Mouse (Mus musculus) neural tube, embryonic 15.5 days (tissue): ENCODE data around the gene Gm45799. TPM values are rescaled to one million over a fixed set of nuclear protein-coding genes. Genes with fewer than 3 reads are reported as not detected.
A peak's percentile ranks its signal among the peaks of the same experiment; 100 is the strongest.

Source experiments
- ATAC-seq: fragments of 200-750 bp; cut with Nextera tagmentation; 2 replicates; pipeline ENCODE4 v1.8.0; 2017; ENCODE audit warnings: mild to moderate bottlenecking, moderate TSS enrichment, moderate library complexity; ENCODE audit not compliant: low FRiP score
- H3K27ac ChIP-seq: fragments of 300-500 bp; sonication (generic); replicated peaks from 2 replicates; pipeline ENCODE4 v1.5.1; 2015; ENCODE audit warnings: mild to moderate bottlenecking, inconsistent platforms
- H3K27me3 ChIP-seq: fragments of 300-500 bp; sonication (generic); replicated peaks from 2 replicates; pipeline ENCODE4 v1.6.1; 2015; ENCODE audit warnings: inconsistent platforms
- H3K36me3 ChIP-seq: fragments of 300-500 bp; sonication (generic); 2 replicates; pipeline ENCODE4 v1.6.1; 2015; ENCODE audit warnings: inconsistent platforms
- H3K4me1 ChIP-seq: fragments of 300-500 bp; sonication (generic); 2 replicates; pipeline ENCODE4 v1.6.1; 2015; ENCODE audit warnings: inconsistent platforms
- H3K4me2 ChIP-seq: fragments of 300-500 bp; sonication (generic); 2 replicates; pipeline ENCODE4 v1.6.1; 2015; ENCODE audit warnings: inconsistent platforms, mild to moderate bottlenecking, moderate library complexity
- H3K4me3 ChIP-seq: fragments of 300-500 bp; sonication (generic); replicated peaks from 2 replicates; pipeline ENCODE4 v1.5.1; 2015; ENCODE audit warnings: mild to moderate bottlenecking, inconsistent platforms
- H3K9ac ChIP-seq: fragments of 300-500 bp; sonication (generic); replicated peaks from 2 replicates; pipeline ENCODE4 v1.6.1; 2015; ENCODE audit warnings: mild to moderate bottlenecking, inconsistent platforms
- H3K9me3 ChIP-seq: fragments of 300-500 bp; sonication (generic); replicated peaks from 2 replicates; pipeline ENCODE4 v1.6.1; 2016; ENCODE audit warnings: inconsistent platforms
- WGBS: fragments of 180-500 bp; shearing (Covaris S2); methylation state at CpG from one replicate; pipeline ENCODE4 v1.1.7; 2015; ENCODE audit warnings: mixed read lengths; 5-methylcytosine and 5-hydroxymethylcytosine counted together
- polyA plus RNA-seq: library from polyadenylated mRNA; unstranded; fragments of >200 nt; fragmentation: Nextera tagmentation; extraction: Ambion mirVana; gene quantifications from 2 replicates; pipeline ENCODE4 v1.2.1, GENCODE M21; 2015

Gene Gm45799
- polyA plus RNA-seq, 1 experiment from 2014 or later: 16.6 TPM

GRCm38 (mm10) chr7:105625397-105625796 lies 15.0 kb upstream of the Gm45799 start:
- Histone ChIP-seq H3K36me3 (peaks cover 48% of the 10 kb centered on the region), H3K9ac (no peak overlapping the region), H3K4me3 (no peak overlapping the region), H3K27me3 (no peaks in the 10 kb centered on the region), H3K4me2 (no peak overlapping the region), H3K9me3 (no peaks in the 10 kb centered on the region), H3K4me1 (peaks cover 20% of the 10 kb centered on the region), H3K27ac (no peak overlapping the region)
- WGBS: 77% methylated on average over 6 of the region's 6 CpGs
- no peak for ATAC-seq

- peaks cover 16% of the 10 kb centered on the region for H3K36me3 ChIP-seq
- no peak overlapping the region for H3K4me3 ChIP-seq
- no peaks in the 10 kb centered on the region for H3K9me3 ChIP-seq
- no peak overlapping the region for H3K9ac ChIP-seq
- H3K27me3 ChIP-seq: no peaks in the 10 kb centered on the region
- peaks cover 45% of the 10 kb centered on the region for H3K4me1 ChIP-seq
- H3K4me2 ChIP-seq: no peak overlapping the region
- no peak for ATAC-seq
- WGBS: 23% methylated on average over 3 of the region's 3 CpGs
- 0 out of 2 replicates have a peak overlapping the region, but pooled peaks have one; percentile 33 for H3K27ac ChIP-seq
These were observed 11.7 kb upstream of the Gm45799 start for GRCm38 (mm10) chr7:105628633-105629032.

- ATAC-seq: peak; percentile 19
- Histone ChIP-seq H3K36me3 (peaks cover 15% of the 10 kb centered on the region), H3K4me1 (peaks cover 75% of the 10 kb centered on the region), H3K9ac (peak overlapping the region; percentile 94), H3K9me3 (no peaks in the 10 kb centered on the region), H3K4me2 (peak overlapping the region; percentile 77), H3K27me3 (no peaks in the 10 kb centered on the region), H3K4me3 (peak overlapping the region; percentile 95), H3K27ac (peak overlapping the region; percentile 92)
- WGBS: 12% methylated on average over 4 of the region's 4 CpGs
These were observed 7.8 kb upstream of the Gm45799 start for GRCm38 (mm10) chr7:105632551-105632972.

DNA sequence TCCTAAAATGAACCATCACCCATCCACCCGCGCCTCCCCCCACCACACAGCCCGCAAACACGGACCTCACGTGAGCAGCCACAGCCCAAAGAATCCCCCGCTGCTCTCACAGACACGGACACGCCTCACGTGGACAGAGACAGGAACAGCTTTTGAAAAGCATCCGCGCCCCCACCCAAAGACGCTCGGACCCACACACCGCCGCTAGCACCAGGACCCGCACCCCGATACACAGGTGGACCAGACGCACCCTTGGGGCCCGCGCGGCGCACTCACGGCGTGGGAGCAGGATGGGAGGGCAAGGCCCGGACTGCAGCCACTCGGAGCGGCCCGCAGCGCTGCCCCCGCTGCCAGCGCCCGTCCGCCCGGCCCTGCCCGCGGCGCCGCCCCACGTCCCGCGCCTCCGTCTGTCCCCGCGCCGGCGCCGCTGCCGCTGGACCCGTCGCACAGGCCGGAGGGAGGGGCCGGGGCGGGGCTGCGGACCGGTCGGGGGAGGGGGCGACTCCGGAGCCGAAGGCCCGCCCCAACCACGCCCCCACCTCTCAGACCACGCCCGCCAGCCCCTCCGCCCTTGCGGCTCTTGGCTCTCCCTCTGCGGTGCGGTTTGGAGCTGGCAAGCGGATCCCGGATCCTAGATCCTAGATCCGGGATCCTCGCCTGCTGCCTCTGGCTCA lies 7.1 kb upstream of the Gm45799 start, which contains the start of gene Trim3:
Gene Trim3 (minus strand): TSS at position 445 of the 674 bp plus-strand sequence.
- H3K4me3 ChIP-seq: peak within 1 kb of the TSS; percentile 95
- peak within 1 kb of the TSS; percentile 94 for H3K9ac ChIP-seq
- H3K4me2 ChIP-seq: peak within 1 kb of the TSS; percentile 77
- peak within 1 kb of the TSS; percentile 92 for H3K27ac ChIP-seq
- WGBS: under 1% methylated on average over 51 of the region's 71 CpGs
- no peaks in the 10 kb centered on the region for H3K27me3 ChIP-seq
- H3K9me3 ChIP-seq: no peaks in the 10 kb centered on the region
- ATAC-seq: peak; percentile 91
- H3K36me3 ChIP-seq: peaks cover 21% of the 10 kb centered on the region
- peaks cover 75% of the 10 kb centered on the region for H3K4me1 ChIP-seq

- H3K4me1 ChIP-seq: peaks cover 73% of the 10 kb centered on the region
- H3K27me3 ChIP-seq: no peaks in the 10 kb centered on the region
- H3K36me3 ChIP-seq: peaks cover 21% of the 10 kb centered on the region
- peak overlapping the region; percentile 92 for H3K27ac ChIP-seq
- H3K9ac ChIP-seq: peak overlapping the region; percentile 94
- H3K4me3 ChIP-seq: peak overlapping the region; percentile 95
- no peak for ATAC-seq
- H3K4me2 ChIP-seq: peak overlapping the region; percentile 77
- 4% methylated on average over 10 of the region's 10 CpGs for WGBS
- H3K9me3 ChIP-seq: no peaks in the 10 kb centered on the region
These were observed 6.6 kb upstream of the Gm45799 start for GRCm38 (mm10) chr7:105633801-105634135.

- Histone ChIP-seq H3K4me1 (peaks cover 73% of the 10 kb centered on the region), H3K27me3 (no peaks in the 10 kb centered on the region), H3K9me3 (no peaks in the 10 kb centered on the region), H3K4me3 (peak overlapping the region; percentile 95), H3K9ac (peak overlapping the region; percentile 94), H3K27ac (peak overlapping the region; percentile 92), H3K4me2 (peak overlapping the region; percentile 77), H3K36me3 (peaks cover 21% of the 10 kb centered on the region)
- peak; percentile 5; the same call in 1 of the 2 replicates for ATAC-seq
- WGBS: 31% methylated on average over 9 of the region's 9 CpGs
These were observed 6.0 kb upstream of the Gm45799 start for GRCm38 (mm10) chr7:105634272-105634920.

GRCm38 (mm10) chr7:105635726-105636125 lies 4.6 kb upstream of the Gm45799 start:
- Histone ChIP-seq H3K4me2 (no peak overlapping the region), H3K9me3 (no peaks in the 10 kb centered on the region), H3K27me3 (no peaks in the 10 kb centered on the region), H3K27ac (peak overlapping the region; percentile 92), H3K36me3 (peaks cover 21% of the 10 kb centered on the region), H3K9ac (0 out of 2 replicates have a peak overlapping the region, but pooled peaks have one; percentile 0), H3K4me3 (no peak overlapping the region), H3K4me1 (peaks cover 69% of the 10 kb centered on the region)
- no peak for ATAC-seq
- WGBS: 96% methylated on average over 2 of the region's 2 CpGs

DNA sequence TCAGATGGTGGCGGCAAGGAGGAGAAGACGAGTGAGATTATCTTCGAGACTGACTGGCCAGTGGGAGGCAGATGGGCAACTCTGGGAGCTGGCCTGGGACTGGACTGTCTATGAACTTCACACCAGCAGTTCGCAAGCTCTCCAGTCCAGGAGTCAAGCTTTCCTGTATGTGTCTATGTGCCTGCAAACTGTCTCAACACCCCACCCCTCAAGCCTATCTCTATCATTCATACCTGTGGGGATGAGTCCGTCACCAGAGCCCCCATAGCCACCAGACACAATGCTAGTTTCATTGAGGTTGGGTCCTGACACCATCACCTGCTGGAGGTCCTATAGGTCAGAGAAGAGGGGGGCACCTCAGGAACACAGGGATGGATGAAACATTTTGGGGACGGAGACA lies 1.6 kb upstream of the Gm45799 start:
- Histone ChIP-seq H3K4me2 (peak overlapping the region; percentile 98; the same call in 1 of the 2 replicates), H3K36me3 (peaks cover 28% of the 10 kb centered on the region), H3K4me3 (0 out of 2 replicates have a peak overlapping the region, but pooled peaks have one; percentile 56), H3K27me3 (no peaks in the 10 kb centered on the region), H3K9ac (no peak overlapping the region), H3K27ac (no peak overlapping the region), H3K4me1 (peaks cover 62% of the 10 kb centered on the region), H3K9me3 (no peaks in the 10 kb centered on the region)
- no peak for ATAC-seq
- 96% methylated on average over 6 of the region's 6 CpGs for WGBS

GRCm38 (mm10) chr7:105639304-105639703 lies 1.0 kb upstream of the Gm45799 start:
- H3K9ac ChIP-seq: peak overlapping the region; percentile 88

GRCm38 (mm10) chr7:105639756-105640155 lies 596 bp upstream of the Gm45799 start, which contains the start of gene Timm10b:
Timm10b (plus strand) TSS chr7:105640056.
- ATAC-seq: no peak
- Histone ChIP-seq H3K4me1 (peaks cover 52% of the 10 kb centered on the region), H3K27me3 (no peaks in the 10 kb centered on the region), H3K36me3 (peaks cover 30% of the 10 kb centered on the region), H3K9me3 (no peaks in the 10 kb centered on the region), H3K27ac (peak within 1 kb of the TSS; percentile 91), H3K4me2 (peak within 1 kb of the TSS; percentile 98), H3K4me3 (peak within 1 kb of the TSS; percentile 56), H3K9ac (peak within 1 kb of the TSS; percentile 88)
- whole genome bisulfite sequencing: 6% methylated on average over 2 of the region's 2 CpGs

More at GRCm38 (mm10) chr7:105639304-105639703, 1.0 kb upstream of the Gm45799 start:
- H3K27ac ChIP-seq: no peak overlapping the region
- WGBS: 75% methylated on average over 9 of the region's 9 CpGs
- H3K4me3 ChIP-seq: peak overlapping the region; percentile 56
- no peaks in the 10 kb centered on the region for H3K9me3 ChIP-seq
- ATAC-seq: no peak
- no peaks in the 10 kb centered on the region for H3K27me3 ChIP-seq
- peak overlapping the region; percentile 98 for H3K4me2 ChIP-seq
- H3K36me3 ChIP-seq: peaks cover 30% of the 10 kb centered on the region
- H3K4me1 ChIP-seq: peaks cover 57% of the 10 kb centered on the region

DNA sequence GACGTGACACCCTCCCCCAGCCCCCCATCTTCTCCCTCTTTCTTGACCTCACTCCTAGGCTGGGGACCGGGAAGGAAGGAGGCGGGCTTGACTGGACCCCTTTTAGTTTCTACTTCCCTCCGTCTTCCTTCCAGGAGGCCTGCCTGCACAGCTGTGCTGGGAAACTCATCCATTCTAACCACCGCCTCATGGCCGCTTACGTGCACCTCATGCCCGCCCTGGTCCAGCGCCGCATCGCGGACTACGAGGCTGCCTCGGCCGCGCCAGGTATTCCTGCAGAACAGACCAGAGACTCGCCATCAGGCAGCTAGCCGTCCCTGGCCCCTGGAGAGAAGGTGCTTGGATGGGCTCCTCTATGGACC lies 523 bp downstream of the Gm45799 start:
- ATAC-seq: no peak; the same call in 1 of the 2 replicates
- H3K4me3 ChIP-seq: peak overlapping the region; percentile 56

More for the DNA sequence above, 523 bp downstream of the Gm45799 start:
- Histone ChIP-seq H3K4me1 (peaks cover 42% of the 10 kb centered on the region), H3K4me2 (peak overlapping the region; percentile 98), H3K36me3 (peaks cover 36% of the 10 kb centered on the region), H3K9me3 (no peaks in the 10 kb centered on the region), H3K27me3 (no peaks in the 10 kb centered on the region), H3K27ac (peak overlapping the region; percentile 91), H3K9ac (peak overlapping the region; percentile 81)
- WGBS: under 1% methylated on average over 18 of the region's 18 CpGs
